Mouse (Mus musculus) monocyte, adult 59 days (primary cell): Measurements from ENCODE around the gene Gm21719. TPM values are rescaled to one million over a fixed set of nuclear protein-coding genes. Genes with fewer than 3 reads are reported as not detected.

Experiments
- total RNA-seq, 2 experiments: library from RNA; stranded (reverse); gene quantifications; one replicate each; pipeline ENCODE4 v1.2.4; 2023

Gm21719 gene
- total RNA-seq, result not detected

DNA sequence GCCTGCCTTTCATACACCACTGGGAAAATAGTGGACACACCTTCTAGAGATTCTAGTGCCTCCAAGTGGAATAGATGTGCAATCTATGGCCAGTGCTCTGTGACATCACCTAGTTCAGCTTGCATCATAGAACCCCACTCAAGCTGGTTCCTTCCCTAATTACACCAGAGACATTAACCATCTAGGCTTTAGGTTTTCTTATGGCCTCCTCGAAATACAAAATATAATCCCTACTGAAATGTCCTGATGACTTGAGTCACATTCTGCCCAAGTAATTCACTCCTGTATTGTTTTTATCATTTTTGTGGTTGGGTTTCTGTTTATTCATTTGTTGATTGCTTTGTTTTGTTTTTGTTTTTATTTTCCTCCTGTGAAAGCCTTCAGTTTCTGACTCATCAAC, at the start of gene Gm21719:
Gm21719 (minus strand) TSS at position 101 of the 400 bp plus-strand sequence.

Other genes with a start within 250 kb of the Gm21719 start
- gene Gm28919, start 99.3 kb downstream of the Gm21719 start, total RNA-seq, result not detected
- gene Gm20830, start 235.4 kb upstream of the Gm21719 start, total RNA-seq, result not detected